Mouse (Mus musculus) hindbrain, embryonic 14.5 days (tissue): ENCODE data around the gene Vwf. TPM values are rescaled to one million over a fixed set of nuclear protein-coding genes. Genes with fewer than 3 reads are reported as not detected.

ENCODE experiments used
- ATAC-seq: fragments of 200-750 bp; cut with Nextera tagmentation; 2 replicates; pipeline ENCODE4 v1.8.0; 2017; ENCODE audit warnings: moderate number of reproducible peaks, mild to moderate bottlenecking, moderate TSS enrichment, moderate library complexity; ENCODE audit not compliant: low FRiP score
- DNase-seq: peaks from one replicate; pipeline ENCODE4 v3.0.0-alpha.2; 2015; ENCODE audit warnings: low spot score
- H3K27ac ChIP-seq: fragments of 300-500 bp; sonication (generic); 2 replicates; pipeline ENCODE4 v1.5.1; 2014; ENCODE audit warnings: mild to moderate bottlenecking, moderate library complexity
- H3K27me3 ChIP-seq: fragments of 300-500 bp; sonication (generic); 2 replicates; pipeline ENCODE4 v1.6.1; 2014; ENCODE audit warnings: mild to moderate bottlenecking, low read length, mixed read lengths; ENCODE audit not compliant: control insufficient read depth, insufficient read depth
- H3K36me3 ChIP-seq: fragments of 300-500 bp; sonication (generic); replicated peaks from 2 replicates; pipeline ENCODE4 v1.6.1; 2014; ENCODE audit not compliant: control insufficient read depth, insufficient read depth
- H3K4me1 ChIP-seq: fragments of 300-500 bp; sonication (generic); replicated peaks from 2 replicates; pipeline ENCODE4 v1.6.1; 2014; ENCODE audit warnings: antibody characterized with exemption, low read length, mixed read lengths; ENCODE audit not compliant: control insufficient read depth, insufficient read depth
- H3K4me2 ChIP-seq: fragments of 300-500 bp; sonication (generic); replicated peaks from 2 replicates; pipeline ENCODE4 v1.6.1; 2014; ENCODE audit warnings: mild to moderate bottlenecking, moderate library complexity
- H3K4me3 ChIP-seq: fragments of 300-500 bp; sonication (generic); replicated peaks from 2 replicates; pipeline ENCODE4 v1.5.1; 2014; ENCODE audit warnings: mild to moderate bottlenecking, low read length
- H3K9ac ChIP-seq: fragments of 300-500 bp; sonication (generic); 2 replicates; pipeline ENCODE4 v1.6.1; 2014
- H3K9me3 ChIP-seq: fragments of 300-500 bp; sonication (generic); 2 replicates; pipeline ENCODE4 v1.6.1; 2016; ENCODE audit warnings: low read length; ENCODE audit not compliant: control insufficient read depth
- WGBS: fragments of 180-500 bp; shearing (Covaris S2); extraction: QIAGEN DNeasy Blood & Tissue Kit; methylation state at CpG from one replicate; pipeline ENCODE4 v1.1.7; 2014; 5-methylcytosine and 5-hydroxymethylcytosine counted together
- polyA plus RNA-seq: library from polyadenylated mRNA; unstranded; fragments of >200 nt; fragmentation: Nextera tagmentation; extraction: Ambion mirVana; gene quantifications from 2 replicates; pipeline ENCODE4 v1.2.1, GENCODE M21; 2014

Vwf gene
- polyA plus RNA-seq, 1 experiment from 2014 or later = 14.2 TPM

DNA sequence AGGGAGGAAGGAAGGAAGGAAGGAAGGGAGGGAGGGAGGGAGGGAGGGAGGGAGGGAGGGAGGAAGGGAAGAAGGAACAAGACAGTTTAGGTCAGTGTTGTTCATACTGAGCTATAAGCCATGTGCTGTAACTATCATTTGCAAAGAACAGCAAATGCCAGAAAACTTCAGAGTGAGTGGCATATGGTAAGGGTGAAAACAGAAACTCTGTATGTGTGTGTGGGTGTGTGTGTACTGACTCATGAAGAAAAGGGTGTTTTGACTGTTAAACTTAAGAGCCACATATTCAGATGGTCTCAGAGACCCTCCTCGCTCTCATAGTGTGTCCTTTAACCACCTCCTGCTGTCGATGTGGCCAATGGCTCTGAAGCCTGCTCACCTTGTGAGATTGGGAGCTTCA lies 14.9 kb downstream of the Vwf start:
- H3K36me3 ChIP-seq = no peaks in the 10 kb centered on the region
- H3K27me3 ChIP-seq = no peaks in the 10 kb centered on the region
- no peak for ATAC-seq
- H3K9ac ChIP-seq = no peak overlapping the region
- no peaks in the 10 kb centered on the region for H3K4me1 ChIP-seq
- no peak overlapping the region for H3K4me2 ChIP-seq
- DNase-seq = no peak
- H3K9me3 ChIP-seq = no peaks in the 10 kb centered on the region
- H3K4me3 ChIP-seq = no peak overlapping the region
- H3K27ac ChIP-seq = no peak overlapping the region
- 86% methylated on average over 2 of the region's 2 CpGs for WGBS

DNA sequence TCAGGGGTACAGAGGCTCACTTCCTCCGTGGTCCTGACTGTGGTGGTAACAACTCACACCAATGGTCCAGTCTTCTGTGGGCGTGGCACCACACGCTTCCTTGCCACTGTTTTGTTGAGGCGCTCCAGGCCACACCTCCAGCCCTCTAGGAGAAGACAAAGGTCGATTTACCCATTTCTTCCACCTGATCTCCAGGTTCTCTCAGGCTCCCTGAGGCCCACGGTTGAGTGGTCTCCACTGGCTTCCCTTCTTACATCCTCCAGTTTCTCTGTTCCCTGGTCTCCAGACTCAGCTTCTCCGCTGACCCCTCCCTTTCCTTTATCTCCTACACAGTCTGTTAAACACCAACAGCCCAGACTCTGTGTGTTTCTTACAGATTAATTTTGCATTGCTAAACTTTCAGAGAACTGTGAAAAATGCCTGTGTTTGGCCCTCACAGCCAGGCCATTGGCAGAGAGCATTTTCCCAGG lies 18.3 kb downstream of the Vwf start:
- H3K27ac ChIP-seq = no peak overlapping the region
- H3K4me3 ChIP-seq = no peak overlapping the region
- no peaks in the 10 kb centered on the region for H3K4me1 ChIP-seq
- H3K9me3 ChIP-seq = no peaks in the 10 kb centered on the region
- ATAC-seq = no peak
- H3K27me3 ChIP-seq = no peaks in the 10 kb centered on the region
- no peak overlapping the region for H3K4me2 ChIP-seq
- WGBS = 67% methylated on average over 7 of the region's 7 CpGs
- H3K9ac ChIP-seq = no peak overlapping the region
- no peaks in the 10 kb centered on the region for H3K36me3 ChIP-seq
- DNase-seq = no peak

DNA sequence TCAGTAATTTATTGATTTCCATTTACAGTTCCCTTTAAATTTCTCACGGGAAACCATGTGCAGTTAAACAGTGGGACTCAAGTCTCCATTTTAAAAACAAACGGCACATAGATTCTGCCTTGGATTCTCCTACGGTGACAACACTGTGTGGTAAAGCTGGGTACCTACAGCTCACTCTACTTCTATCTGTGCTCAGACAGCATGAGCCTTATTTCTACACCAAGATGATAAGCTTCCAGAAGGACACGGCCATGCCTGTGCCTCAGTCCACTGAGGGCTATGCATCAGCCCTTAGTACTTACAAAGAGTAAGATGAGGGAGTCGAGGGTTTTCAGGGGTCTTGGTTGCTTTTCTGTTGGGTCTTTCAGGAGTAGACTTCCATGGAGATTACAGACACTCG lies 18.8 kb downstream of the Vwf start:
- no peaks in the 10 kb centered on the region for H3K27me3 ChIP-seq
- H3K4me2 ChIP-seq = no peak overlapping the region
- no peaks in the 10 kb centered on the region for H3K36me3 ChIP-seq
- no peak overlapping the region for H3K4me3 ChIP-seq
- no peak for ATAC-seq
- no peak overlapping the region for H3K27ac ChIP-seq
- WGBS = 85% methylated on average over 6 of the region's 6 CpGs
- H3K9ac ChIP-seq = no peak overlapping the region
- no peak for DNase-seq
- no peaks in the 10 kb centered on the region for H3K9me3 ChIP-seq
- H3K4me1 ChIP-seq = no peaks in the 10 kb centered on the region

DNA sequence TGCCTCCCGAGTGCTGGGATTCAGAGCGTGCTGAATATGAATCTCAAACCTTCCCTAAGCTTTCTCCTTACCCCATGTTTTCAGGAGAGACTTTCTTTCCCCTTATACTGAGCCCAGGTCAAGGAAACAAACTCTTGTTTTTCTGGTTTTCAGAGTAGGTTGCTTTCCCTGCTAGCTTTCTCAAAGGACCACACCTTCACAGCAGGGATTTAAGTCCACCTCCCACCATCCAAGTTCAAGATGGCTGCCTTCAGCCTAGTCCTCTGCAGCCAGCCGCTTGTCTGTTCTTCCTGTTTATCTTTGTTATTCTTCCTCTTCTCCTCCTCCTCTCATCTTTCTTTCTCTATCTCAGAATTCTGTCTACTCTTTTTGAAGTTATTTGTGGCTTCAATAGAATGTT lies 20.1 kb downstream of the Vwf start:
- ATAC-seq (no peak), DNase-seq (no peak)
- Histone ChIP-seq H3K9ac (no peak overlapping the region), H3K27ac (no peak overlapping the region), H3K36me3 (no peaks in the 10 kb centered on the region), H3K4me3 (no peak overlapping the region), H3K4me2 (no peak overlapping the region), H3K9me3 (no peaks in the 10 kb centered on the region), H3K4me1 (no peaks in the 10 kb centered on the region), H3K27me3 (no peaks in the 10 kb centered on the region)
- 88% methylated on average over 3 of the region's 3 CpGs for WGBS

DNA sequence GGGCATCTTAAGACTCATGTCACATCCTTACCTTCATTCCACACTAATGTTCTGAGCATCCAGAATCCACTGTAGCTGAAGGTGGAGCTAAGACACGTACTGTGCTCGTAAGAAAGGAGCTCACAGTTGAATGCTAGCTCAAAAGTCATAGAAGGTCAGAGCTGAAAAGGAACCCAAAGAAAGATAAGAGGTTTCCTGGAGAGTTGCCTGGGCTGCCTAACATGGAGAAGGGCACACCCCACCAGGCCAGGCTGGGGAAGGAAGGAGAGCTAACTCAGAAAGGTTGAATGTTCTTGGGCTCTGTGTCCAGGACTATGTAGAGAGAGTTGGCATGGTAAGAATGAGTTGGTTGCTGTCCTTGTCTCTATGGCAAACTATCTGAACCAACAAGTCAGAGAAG lies 21.8 kb downstream of the Vwf start:
- WGBS = 90% methylated on average over 2 of the region's 2 CpGs
- ATAC-seq (no peak), DNase-seq (no peak)
- Histone ChIP-seq H3K9ac (no peak overlapping the region), H3K27ac (no peak overlapping the region), H3K4me2 (no peak overlapping the region), H3K36me3 (no peaks in the 10 kb centered on the region), H3K4me1 (peaks cover 12% of the 10 kb centered on the region; the same call in 1 of the 2 replicates), H3K4me3 (no peak overlapping the region), H3K27me3 (no peaks in the 10 kb centered on the region), H3K9me3 (no peaks in the 10 kb centered on the region)

DNA sequence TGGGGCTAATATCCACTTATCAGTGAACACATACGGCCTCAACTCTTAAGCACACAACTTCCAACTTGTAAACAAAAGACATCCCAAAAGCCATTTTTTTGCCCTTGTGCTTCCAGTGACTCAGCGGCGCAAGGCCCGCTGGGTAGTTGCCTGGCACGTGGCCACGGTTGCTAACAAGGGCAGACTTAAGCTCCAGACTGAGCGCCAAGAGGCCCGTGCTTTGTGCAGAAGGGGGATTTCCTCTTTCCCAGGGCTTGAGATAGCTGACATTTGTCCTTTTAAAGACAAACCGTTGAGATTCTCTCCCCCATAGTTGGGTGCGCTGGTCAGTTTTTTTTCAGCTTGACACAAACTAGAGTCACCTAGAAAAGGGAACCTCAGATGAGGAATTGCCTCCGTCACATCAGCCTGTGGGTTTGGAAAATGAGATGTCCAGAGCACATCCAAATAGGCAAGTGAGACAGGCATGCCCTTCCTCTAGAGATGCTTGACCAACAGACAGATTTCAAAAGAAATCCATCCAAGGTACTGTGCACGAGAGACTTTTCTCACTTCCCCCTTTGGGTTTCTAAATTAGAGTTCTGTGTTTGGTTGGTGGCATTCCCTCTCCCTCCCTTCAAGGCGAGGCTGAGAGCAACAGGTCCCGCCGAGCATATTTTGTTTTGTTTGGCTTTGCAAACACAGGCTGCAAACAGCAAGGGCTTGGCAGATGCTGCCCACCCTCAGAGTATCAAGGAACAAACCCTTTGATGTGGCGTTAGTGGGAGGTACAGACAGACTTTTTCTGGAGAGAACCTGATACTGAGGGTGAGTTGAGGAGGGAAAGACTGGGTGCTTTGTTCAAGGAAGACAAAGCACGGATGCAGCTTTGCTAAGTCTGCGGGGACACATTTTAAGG lies 26.0 kb downstream of the Vwf start:
- peaks cover 14% of the 10 kb centered on the region; the same call in 1 of the 2 replicates for H3K4me1 ChIP-seq
- H3K4me3 ChIP-seq = no peak overlapping the region
- 37% methylated on average over 18 of the region's 18 CpGs for WGBS
- no peak overlapping the region; the same call in 1 of the 2 replicates for H3K9ac ChIP-seq
- H3K36me3 ChIP-seq = no peaks in the 10 kb centered on the region
- DNase-seq (peak; percentile 69), ATAC-seq (peak; percentile 47; the same call in 1 of the 2 replicates)
- H3K27ac ChIP-seq = peak overlapping the region; percentile 64
- peak overlapping the region; percentile 46 for H3K4me2 ChIP-seq
- no peaks in the 10 kb centered on the region for H3K9me3 ChIP-seq
- no peaks in the 10 kb centered on the region for H3K27me3 ChIP-seq

DNA sequence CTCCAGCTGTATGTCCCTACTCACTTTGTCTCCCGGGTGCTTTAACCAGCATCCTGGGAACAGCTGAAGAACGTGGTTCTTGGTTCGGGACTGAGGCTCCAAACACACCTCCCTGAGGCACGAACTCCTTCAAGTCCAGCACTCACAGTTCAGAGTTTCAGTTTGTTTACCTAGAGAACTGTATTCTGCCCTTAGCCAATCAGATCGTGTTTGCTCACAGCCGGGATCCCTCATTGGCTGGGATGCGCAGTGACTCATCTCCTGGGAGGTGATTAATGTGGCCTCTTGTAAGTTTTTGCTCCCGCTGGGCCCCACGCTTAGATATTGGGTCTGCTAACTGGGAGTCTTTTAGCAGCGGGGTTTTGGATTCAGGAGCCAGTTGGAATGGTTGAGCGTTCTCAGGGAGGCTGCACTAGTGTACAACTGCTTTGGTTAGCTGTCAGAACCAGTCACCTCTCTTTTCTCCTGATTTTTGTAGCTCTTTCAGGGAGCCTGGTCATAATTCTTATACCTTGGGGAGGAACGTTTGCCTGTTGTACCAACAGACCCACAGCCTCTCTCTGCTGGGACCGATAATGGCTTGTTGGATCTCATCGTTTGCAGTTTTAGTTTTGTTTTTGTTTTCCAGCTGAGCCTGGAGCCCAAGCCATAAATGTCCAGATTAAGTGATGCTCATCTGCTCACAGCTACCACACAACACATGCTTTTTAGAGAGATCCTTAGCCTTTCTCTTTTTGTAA lies 26.8 kb downstream of the Vwf start:
- Histone ChIP-seq H3K27ac (peak overlapping the region; percentile 64), H3K4me1 (peaks cover 18% of the 10 kb centered on the region; the same call in 1 of the 2 replicates), H3K9me3 (no peaks in the 10 kb centered on the region), H3K4me3 (no peak overlapping the region), H3K27me3 (no peaks in the 10 kb centered on the region), H3K9ac (no peak overlapping the region; the same call in 1 of the 2 replicates), H3K4me2 (peak overlapping the region; percentile 46), H3K36me3 (no peaks in the 10 kb centered on the region)
- 5% methylated on average over 14 of the region's 14 CpGs for WGBS
- ATAC-seq (peak; percentile 86), DNase-seq (peak; percentile 71)

DNA sequence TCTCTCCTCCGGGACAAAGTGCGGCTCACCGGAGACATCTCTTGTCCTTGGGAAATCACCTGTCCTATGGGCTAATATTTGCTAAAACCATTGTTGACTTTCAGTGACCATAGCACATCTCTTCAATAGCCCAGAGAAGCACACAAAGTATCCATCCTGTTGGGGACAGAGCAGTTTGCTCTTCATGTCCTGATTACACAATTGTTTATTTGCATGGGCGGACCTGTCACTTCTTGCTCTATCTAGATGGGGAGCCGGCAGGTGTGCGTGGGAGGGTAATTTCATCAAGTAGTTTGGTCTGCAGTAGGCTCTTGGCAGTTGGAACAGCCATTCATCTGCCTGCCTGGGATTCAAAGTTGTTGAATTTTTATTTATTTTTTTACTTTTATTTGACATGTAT lies 28.5 kb downstream of the Vwf start:
- 95% methylated on average over 6 of the region's 6 CpGs for WGBS
- DNase-seq (no peak), ATAC-seq (no peak)
- H3K4me1 ChIP-seq = peaks cover 18% of the 10 kb centered on the region; the same call in 1 of the 2 replicates
- no peak overlapping the region for H3K27ac ChIP-seq
- no peaks in the 10 kb centered on the region for H3K36me3 ChIP-seq
- H3K4me2 ChIP-seq = no peak overlapping the region
- H3K4me3 ChIP-seq = no peak overlapping the region
- H3K9me3 ChIP-seq = no peaks in the 10 kb centered on the region
- no peak overlapping the region for H3K9ac ChIP-seq
- H3K27me3 ChIP-seq = no peaks in the 10 kb centered on the region

DNA sequence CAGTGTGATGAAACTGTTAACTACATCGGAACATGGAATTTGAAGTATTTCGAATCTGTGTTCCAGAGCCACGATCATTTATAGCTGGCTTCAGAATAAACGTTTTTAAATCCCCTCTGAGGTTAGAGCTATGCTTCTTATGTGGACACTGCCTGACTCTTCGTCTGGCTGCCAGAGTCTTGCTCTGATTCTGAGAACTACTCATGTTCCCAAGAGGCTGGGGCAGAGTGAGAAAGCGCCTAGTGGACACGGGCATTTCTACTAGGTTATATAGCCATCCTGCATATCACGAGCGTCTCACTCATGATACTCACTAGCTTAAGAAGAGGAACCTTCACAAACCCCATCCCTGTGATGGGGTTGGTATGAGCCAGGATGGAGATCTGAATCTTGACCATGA lies 30.7 kb downstream of the Vwf start:
- no peak for DNase-seq
- ATAC-seq = no peak
- 91% methylated on average over 9 of the region's 9 CpGs for WGBS

More for the DNA sequence above, 30.7 kb downstream of the Vwf start:
- H3K9me3 ChIP-seq = no peaks in the 10 kb centered on the region
- H3K9ac ChIP-seq = no peak overlapping the region
- no peaks in the 10 kb centered on the region for H3K27me3 ChIP-seq
- H3K27ac ChIP-seq = no peak overlapping the region
- H3K36me3 ChIP-seq = no peaks in the 10 kb centered on the region
- no peak overlapping the region for H3K4me3 ChIP-seq
- H3K4me2 ChIP-seq = no peak overlapping the region
- H3K4me1 ChIP-seq = peaks cover 16% of the 10 kb centered on the region; the same call in 1 of the 2 replicates
